Mouse (Mus musculus): Measurements from ENCODE around the gene Ets2.

GRCm38 (mm10) chr16:95702562-95703545 lies 979 bp downstream of the Ets2 start:
- TF ChIP-seq CTCF (IDR thresholded peaks at IDR 0.05; ENCODE audit: insufficient read depth, low read length) (no peak), POLR2A (IDR thresholded peaks at IDR 0.05; ENCODE audit: borderline replicate concordance, extremely low read depth, low read depth, low read length) (no peak)

All from lung, adult 2 months (tissue).